Mouse (Mus musculus) forebrain, embryonic 11.5 days (tissue): ENCODE measurements around the gene Cdnf. TPM values are rescaled to one million over a fixed set of nuclear protein-coding genes. Genes with fewer than 3 reads are reported as not detected.

Experiments
- ATAC-seq: fragments of 200-750 bp; cut with Nextera tagmentation; replicated peaks from 2 replicates; pipeline ENCODE4 v1.8.0; 2017; ENCODE audit warnings: moderate TSS enrichment; ENCODE audit not compliant: low FRiP score
- DNase-seq: peaks from one replicate; pipeline ENCODE4 v3.0.0-alpha.2; 2017; ENCODE audit warnings: low spot score
- H3K27ac ChIP-seq: fragments of 300-500 bp; sonication (generic); 2 replicates; pipeline ENCODE4 v1.5.1; 2014; ENCODE audit warnings: low read depth, low read length
- H3K27me3 ChIP-seq: fragments of 300-500 bp; sonication (generic); 2 replicates; pipeline ENCODE4 v1.6.1; 2014; ENCODE audit warnings: mild to moderate bottlenecking, low read length, mixed read lengths; ENCODE audit not compliant: control insufficient read depth, insufficient read depth
- H3K36me3 ChIP-seq: fragments of 300-500 bp; sonication (generic); 2 replicates; pipeline ENCODE4 v1.6.1; 2014; ENCODE audit warnings: mild to moderate bottlenecking, low read length, moderate library complexity, mixed read lengths; ENCODE audit not compliant: control insufficient read depth, insufficient read depth
- H3K4me1 ChIP-seq: fragments of 300-500 bp; sonication (generic); replicated peaks from 2 replicates; pipeline ENCODE4 v1.6.1; 2014; ENCODE audit warnings: low read length, mixed read lengths; ENCODE audit not compliant: control insufficient read depth, insufficient read depth
- H3K4me2 ChIP-seq: fragments of 300-500 bp; sonication (generic); 2 replicates; pipeline ENCODE4 v1.6.1; 2014; ENCODE audit warnings: low read depth, mild to moderate bottlenecking, low read length, moderate library complexity, mixed read lengths; ENCODE audit not compliant: severe bottlenecking
- H3K4me3 ChIP-seq: fragments of 300-500 bp; sonication (generic); 2 replicates; pipeline ENCODE4 v1.5.1; 2014; ENCODE audit warnings: low read depth, low read length
- H3K9ac ChIP-seq: fragments of 300-500 bp; sonication (generic); 2 replicates; pipeline ENCODE4 v1.6.1; 2014; ENCODE audit warnings: low read length
- H3K9me3 ChIP-seq: fragments of 300-500 bp; sonication (generic); 2 replicates; pipeline ENCODE4 v1.6.1; 2016; ENCODE audit warnings: low read length, mixed read lengths; ENCODE audit not compliant: control insufficient read depth
- WGBS: fragments of 180-500 bp; shearing (Covaris S2); extraction: QIAGEN DNeasy Blood & Tissue Kit; methylation state at CpG from one replicate; pipeline ENCODE4 v1.1.7; 2014; 5-methylcytosine and 5-hydroxymethylcytosine counted together
- polyA plus RNA-seq: library from polyadenylated mRNA; unstranded; fragments of >200 nt; fragmentation: Nextera tagmentation; extraction: Ambion mirVana; gene quantifications from 2 replicates; pipeline ENCODE4 v1.2.1, GENCODE M21; 2014

Cdnf gene
- polyA plus RNA-seq, 1 experiment from 2014 or later = 0.44 TPM

GRCm38 (mm10) chr2:3499543-3499942 is 13.3 kb upstream of the Cdnf start:
- no peaks in the 10 kb centered on the region for H3K27me3 ChIP-seq
- 94% methylated on average over 6 of the region's 6 CpGs for WGBS
- no peak for ATAC-seq
- H3K27ac ChIP-seq = no peak overlapping the region
- H3K36me3 ChIP-seq = peaks cover 7% of the 10 kb centered on the region; the same call in 1 of the 2 replicates
- H3K9me3 ChIP-seq = no peaks in the 10 kb centered on the region
- DNase-seq = no peak
- no peak overlapping the region for H3K4me2 ChIP-seq
- H3K4me1 ChIP-seq = no peaks in the 10 kb centered on the region
- no peak overlapping the region for H3K4me3 ChIP-seq
- no peak overlapping the region for H3K9ac ChIP-seq

GRCm38 (mm10) chr2:3500886-3501285 is 11.9 kb upstream of the Cdnf start:
- H3K36me3 ChIP-seq = peaks cover 3% of the 10 kb centered on the region; the same call in 1 of the 2 replicates
- H3K4me2 ChIP-seq = no peak overlapping the region
- H3K4me1 ChIP-seq = no peaks in the 10 kb centered on the region
- ATAC-seq (no peak), DNase-seq (no peak)
- H3K9ac ChIP-seq = no peak overlapping the region
- H3K4me3 ChIP-seq = no peak overlapping the region
- H3K27me3 ChIP-seq = no peaks in the 10 kb centered on the region
- no peak overlapping the region for H3K27ac ChIP-seq
- WGBS = 94% methylated on average over 5 of the region's 5 CpGs
- no peaks in the 10 kb centered on the region for H3K9me3 ChIP-seq

DNA sequence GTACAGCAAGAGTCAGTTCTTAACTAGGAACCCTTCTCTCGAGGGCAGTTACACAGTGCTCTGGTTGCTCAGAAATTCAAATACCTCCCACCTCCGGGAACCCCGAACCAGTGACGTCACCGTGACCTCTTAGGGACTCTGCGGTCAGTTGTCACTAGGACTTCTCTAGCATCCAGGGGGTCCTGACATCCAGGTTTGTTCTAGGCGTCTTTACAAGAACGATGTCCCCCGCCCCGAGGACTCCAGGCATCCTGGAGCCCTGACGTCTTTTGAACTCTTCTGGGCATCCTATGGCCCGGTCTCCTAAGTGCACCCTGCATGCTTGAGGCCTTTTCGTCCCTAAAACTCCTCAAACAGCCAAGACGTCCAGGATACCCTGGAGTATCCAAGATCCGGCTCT is 754 bp upstream of the Cdnf start:
- under 1% methylated on average over 15 of the region's 15 CpGs for WGBS
- Histone ChIP-seq H3K4me3 (peak overlapping the region; percentile 79), H3K4me1 (no peaks in the 10 kb centered on the region), H3K36me3 (peaks cover 3% of the 10 kb centered on the region; the same call in 1 of the 2 replicates), H3K9me3 (no peaks in the 10 kb centered on the region), H3K9ac (peak overlapping the region; percentile 77), H3K27ac (peak overlapping the region; percentile 37; the same call in 1 of the 2 replicates), H3K4me2 (peak overlapping the region; percentile 58), H3K27me3 (no peaks in the 10 kb centered on the region)
- DNase-seq (no peak), ATAC-seq (no peak; the same call in 1 of the 2 replicates)

DNA sequence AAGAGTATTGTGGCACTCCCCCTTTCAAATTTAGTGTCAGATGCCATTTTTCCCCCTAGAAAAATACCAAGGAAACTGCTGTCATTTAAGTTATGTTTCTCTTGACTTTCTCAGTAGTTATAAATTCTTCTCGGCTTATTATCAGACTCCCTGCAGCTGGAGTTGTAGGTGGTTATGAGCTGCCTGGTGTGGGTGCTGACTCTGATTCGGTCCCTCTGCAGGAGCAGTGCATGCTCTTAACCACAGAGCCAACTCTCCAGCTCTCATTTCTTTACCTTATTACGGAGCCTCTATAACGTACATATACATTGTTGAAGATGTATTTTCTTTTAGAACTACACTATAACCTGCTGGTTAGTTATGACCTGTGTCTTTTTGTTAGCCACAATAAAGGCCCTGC is 9.7 kb downstream of the Cdnf start:
- WGBS = 81% methylated on average over 4 of the region's 4 CpGs
- DNase-seq (no peak), ATAC-seq (no peak)
- Histone ChIP-seq H3K27ac (no peak overlapping the region), H3K9me3 (no peaks in the 10 kb centered on the region), H3K9ac (no peak overlapping the region), H3K4me1 (no peaks in the 10 kb centered on the region), H3K4me2 (no peak overlapping the region), H3K36me3 (no peaks in the 10 kb centered on the region), H3K27me3 (no peaks in the 10 kb centered on the region), H3K4me3 (no peak overlapping the region)

DNA sequence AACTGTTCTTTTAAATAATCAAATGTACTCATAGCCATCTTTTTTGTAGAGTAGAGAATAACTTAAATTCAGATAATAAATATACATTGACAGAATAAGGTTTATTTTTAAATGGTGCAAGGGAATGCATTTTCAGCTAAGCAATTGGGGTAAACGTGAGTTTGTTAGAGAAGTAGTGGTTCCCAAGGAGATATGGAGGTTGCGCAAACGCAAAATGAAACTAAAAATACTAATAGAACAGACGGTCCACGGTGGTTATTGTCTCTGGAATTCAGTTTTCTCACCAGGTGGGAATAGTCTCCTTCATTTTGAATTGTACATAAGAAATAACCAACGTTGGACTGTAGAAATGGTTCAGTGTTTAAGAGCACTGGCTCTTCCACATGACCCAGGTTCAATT is 13.5 kb downstream of the Cdnf start:
- 84% methylated on average over 6 of the region's 6 CpGs for WGBS
- Histone ChIP-seq H3K9ac (no peak overlapping the region), H3K27ac (no peak overlapping the region), H3K27me3 (no peaks in the 10 kb centered on the region), H3K4me1 (no peaks in the 10 kb centered on the region), H3K4me2 (no peak overlapping the region), H3K36me3 (no peaks in the 10 kb centered on the region), H3K4me3 (no peak overlapping the region), H3K9me3 (no peaks in the 10 kb centered on the region)
- ATAC-seq (no peak), DNase-seq (no peak)

DNA sequence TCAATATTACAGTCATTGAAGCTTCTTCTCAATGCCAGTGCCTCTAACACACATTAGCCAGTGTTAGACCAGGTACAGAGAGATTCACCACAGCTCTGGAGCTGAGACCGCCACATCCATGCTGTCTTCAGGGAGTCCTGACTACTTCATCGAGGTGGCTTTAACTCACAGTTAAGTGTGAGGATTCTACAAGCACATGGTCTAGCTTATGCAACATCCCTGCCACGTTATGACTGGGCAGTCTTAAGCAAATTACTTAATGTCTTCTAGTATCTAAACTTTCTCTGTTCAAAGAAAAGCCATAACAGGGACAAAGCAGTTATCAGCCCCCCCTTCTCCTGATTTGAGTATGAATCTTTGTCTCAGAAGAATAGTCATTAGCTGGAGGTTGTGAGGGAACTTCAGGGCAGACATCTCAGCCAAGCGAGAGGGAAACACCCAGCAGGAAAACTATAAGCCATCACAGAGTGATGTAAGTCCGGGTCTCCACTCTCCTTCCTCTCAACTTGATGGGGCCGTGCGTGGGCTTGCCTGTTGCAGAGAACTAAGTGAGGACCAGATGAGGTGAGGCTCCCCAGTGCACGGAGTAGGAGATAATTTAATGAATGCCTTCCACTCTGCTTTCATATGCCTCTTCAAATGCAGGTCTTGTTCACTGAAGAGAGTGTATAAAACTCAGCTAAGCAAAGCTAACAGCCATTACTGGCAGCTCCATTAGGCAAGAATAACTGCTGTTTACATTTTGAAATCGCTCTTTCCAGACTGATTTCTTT is 28.7 kb downstream of the Cdnf start:
- no peaks in the 10 kb centered on the region for H3K4me1 ChIP-seq
- H3K9ac ChIP-seq = no peak overlapping the region
- H3K27ac ChIP-seq = no peak overlapping the region
- H3K27me3 ChIP-seq = no peaks in the 10 kb centered on the region
- H3K4me2 ChIP-seq = no peak overlapping the region
- H3K9me3 ChIP-seq = no peaks in the 10 kb centered on the region
- ATAC-seq (no peak), DNase-seq (no peak)
- no peak overlapping the region for H3K4me3 ChIP-seq
- no peaks in the 10 kb centered on the region for H3K36me3 ChIP-seq
- 78% methylated on average over 9 of the region's 9 CpGs for WGBS

DNA sequence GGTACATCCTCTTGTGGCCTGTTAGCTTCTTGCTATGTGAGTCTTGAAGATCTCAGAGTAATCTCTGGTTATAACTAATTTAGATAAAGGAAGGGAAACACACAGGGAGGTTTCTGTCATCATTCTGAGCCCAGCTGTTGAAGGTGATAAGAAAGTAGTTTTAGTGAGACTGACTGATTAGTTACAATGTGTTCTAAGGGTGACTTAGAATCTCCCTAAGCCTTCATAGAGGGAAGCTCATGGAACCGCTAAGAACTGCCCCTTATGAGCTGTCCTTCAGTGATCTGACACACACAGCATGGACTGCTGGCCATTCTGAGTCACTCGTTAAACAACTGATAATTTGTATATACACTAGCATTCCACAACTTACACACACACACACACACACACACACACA is 33.2 kb downstream of the Cdnf start:
- H3K9ac ChIP-seq = no peak overlapping the region
- no peaks in the 10 kb centered on the region for H3K4me1 ChIP-seq
- no peaks in the 10 kb centered on the region for H3K9me3 ChIP-seq
- DNase-seq (no peak), ATAC-seq (no peak)
- H3K36me3 ChIP-seq = no peaks in the 10 kb centered on the region
- no peak overlapping the region for H3K4me3 ChIP-seq
- no peaks in the 10 kb centered on the region for H3K27me3 ChIP-seq
- no peak overlapping the region for H3K4me2 ChIP-seq
- WGBS = 83% methylated on average over 2 of the region's 2 CpGs
- H3K27ac ChIP-seq = no peak overlapping the region

- DNase-seq = peak; percentile 63
- Histone ChIP-seq H3K27ac (no peak overlapping the region), H3K27me3 (no peaks in the 10 kb centered on the region), H3K4me1 (no peaks in the 10 kb centered on the region), H3K9me3 (no peaks in the 10 kb centered on the region), H3K4me3 (no peak overlapping the region), H3K4me2 (no peak overlapping the region), H3K36me3 (no peaks in the 10 kb centered on the region), H3K9ac (no peak overlapping the region)
- 3% methylated on average over 4 of the region's 4 CpGs for WGBS
- no peak for ATAC-seq
These were observed 33.8 kb downstream of the Cdnf start for GRCm38 (mm10) chr2:3546588-3546987.

DNA sequence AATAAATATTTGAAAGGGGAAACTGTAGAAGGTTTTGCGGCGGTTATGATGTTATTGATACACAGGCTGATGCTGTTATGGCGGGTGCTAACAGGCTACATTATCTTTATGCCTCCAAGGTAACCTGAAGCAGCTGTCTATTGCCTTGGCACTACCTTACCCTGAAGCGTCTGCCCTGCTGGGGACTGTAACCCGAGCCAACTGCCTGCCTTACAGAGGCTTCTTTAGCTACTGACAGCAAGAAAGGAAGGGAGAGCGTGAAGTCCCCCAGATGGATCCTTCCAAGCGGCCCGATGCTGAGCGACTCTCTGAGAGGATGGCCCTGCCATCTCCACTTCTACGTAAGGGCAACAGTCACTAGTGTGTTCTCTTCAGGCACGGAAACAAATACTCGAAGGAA is 57.4 kb downstream of the Cdnf start, which contains the start of gene Fam107b:
TSS of gene Fam107b (plus strand) at position 303 of the 400 bp plus-strand sequence.
- ATAC-seq = no peak
- DNase-seq = no peak
- no peaks in the 10 kb centered on the region for H3K4me1 ChIP-seq
- no peaks in the 10 kb centered on the region for H3K36me3 ChIP-seq
- no peaks in the 10 kb centered on the region for H3K9me3 ChIP-seq
- no peak within 1 kb of the TSS for H3K27ac ChIP-seq
- H3K27me3 ChIP-seq = no peaks in the 10 kb centered on the region
- H3K9ac ChIP-seq = no peak within 1 kb of the TSS
- H3K4me3 ChIP-seq = no peak within 1 kb of the TSS
- WGBS = 71% methylated on average over 12 of the region's 12 CpGs
- H3K4me2 ChIP-seq = no peak within 1 kb of the TSS
